In genomic region chr7:139179299-139179698, GRCm38 (mm10) we compare ENCODE assay signal across 21 mouse cellular contexts. TPM values are rescaled to one million over a fixed set of nuclear protein-coding genes. Genes with fewer than 3 reads are reported as not detected.
DNase-seq lines count a peak whose midpoint lies in the region; ATAC-seq lines count a peak whose summit lies in the region.
"Had no signal": no experiment of that assay in that cellular context is flagged by ENCODE, and none has a peak within 500 bp of the region (broad histone marks: within the 10 kb centered on the region; RNA-seq: fewer than 3 reads in every experiment).

No protein-coding gene starts in this region.

- ATAC-seq in frontal cortex, adult (ENCODE audit: low TSS enrichment) = peak; percentile 32
- ATAC-seq: forebrain, embryonic 13.5 days; forebrain, embryonic 16.5 days; Patski had no signal

- DNase-seq in frontal cortex, postnatal 14 days (ENCODE audit: low spot score in 2 of 2) = no peak
- peak; percentile 46 for DNase-seq in layer of hippocampus, adult 9-11 months
- DNase-seq in layer of hippocampus, postnatal 10 days (ENCODE audit: low spot score in 2 of 2) = no peak
- peak; percentile 61 to 64 for DNase-seq in right cerebral cortex, adult 2 months (ENCODE audit: low spot score in 2 of 2)
- DNase-seq in right cerebral cortex, postnatal 4 days = no peak
- peak; percentile 59 for DNase-seq in telencephalon, adult 2 months (ENCODE audit: low read depth, low spot score)
- DNase-seq in B cell, adult 2 months = no peak
- DNase-seq: adrenal gland, postnatal 10 days; adrenal gland, postnatal 36 days; cerebellum, adult 11 months; cerebellum, adult 2 months; cerebellum, postnatal 10 days; cerebellum, postnatal 36 days; gastrocnemius, postnatal 25 days had no signal

RNA-seq across cellular contexts. Expression of gene Lrrc27, which starts 33.5 kb away (rescaled TPM):
- total RNA-seq in layer of hippocampus, postnatal 10 days (2021) = 1 to 10 TPM; 4.3 TPM

RNA-seq across cellular contexts. Expression of gene Stk32c, which starts 33.8 kb away (rescaled TPM):
- total RNA-seq in layer of hippocampus, postnatal 10 days (2021) = 10 to 100 TPM; 57.8 to 65.0 TPM
- total RNA-seq: CH12.LX; G1E; hematopoietic stem cell, adult 5-6 weeks had no signal

Comparison
In these comparisons a context has a peak if more than half of its experiments do, and no peak if none do; other contexts are left out.
1. DNase-seq: peak in layer of hippocampus, adult 9-11 months (single experiment), right cerebral cortex, adult 2 months (2 of 2) and telencephalon, adult 2 months (single experiment); none in frontal cortex, postnatal 14 days (0 of 2), layer of hippocampus, postnatal 10 days (0 of 2), right cerebral cortex, postnatal 4 days (single experiment) and B cell, adult 2 months (0 of 2).